Mouse (Mus musculus): ENCODE data around the gene Kcns1.

Kcns1 gene

GRCm38 (mm10) chr2:164170902-164171301 is at the start of gene Kcns1:
Gene Kcns1 (minus strand): TSS chr2:164171113.
- no peak for TF ChIP-seq GATA4 (IDR thresholded peaks at IDR 0.05; ENCODE audit: insufficient replicate concordance, low read length)

GRCm38 (mm10) chr2:164219295-164219694 is 48.4 kb upstream of the Kcns1 start:
- no peak for TF ChIP-seq GATA4 (IDR thresholded peaks at IDR 0.05; ENCODE audit: insufficient replicate concordance, low read length)

- TF ChIP-seq GATA4 (IDR thresholded peaks at IDR 0.05; ENCODE audit: insufficient replicate concordance, low read length), result no peak
Observed at GRCm38 (mm10) chr2:164212711-164213110, 41.8 kb upstream of the Kcns1 start.

- TF ChIP-seq GATA4 (IDR thresholded peaks at IDR 0.05; ENCODE audit: insufficient replicate concordance, low read length), result no peak
Observed at GRCm38 (mm10) chr2:164210892-164211291, 40.0 kb upstream of the Kcns1 start.

GRCm38 (mm10) chr2:164206676-164207075 is 35.8 kb upstream of the Kcns1 start:
- TF ChIP-seq GATA4 (IDR thresholded peaks at IDR 0.05; ENCODE audit: insufficient replicate concordance, low read length), result no peak

GRCm38 (mm10) chr2:164199626-164200327 is 28.9 kb upstream of the Kcns1 start, which contains the start of gene Wfdc15a:
Gene Wfdc15a (minus strand): TSS chr2:164200130.
- no peak for TF ChIP-seq GATA4 (IDR thresholded peaks at IDR 0.05; ENCODE audit: insufficient replicate concordance, low read length)

- TF ChIP-seq GATA4 (IDR thresholded peaks at IDR 0.05; ENCODE audit: insufficient replicate concordance, low read length), result no peak
Observed at GRCm38 (mm10) chr2:164196700-164196990, 25.7 kb upstream of the Kcns1 start.

- TF ChIP-seq GATA4 (IDR thresholded peaks at IDR 0.05; ENCODE audit: insufficient replicate concordance, low read length), result no peak
Observed at GRCm38 (mm10) chr2:164195971-164196699, 25.2 kb upstream of the Kcns1 start.

GRCm38 (mm10) chr2:164194959-164195630 is 24.2 kb upstream of the Kcns1 start:
- TF ChIP-seq GATA4 (IDR thresholded peaks at IDR 0.05; ENCODE audit: insufficient replicate concordance, low read length), result no peak

GRCm38 (mm10) chr2:164192279-164192678 is 21.4 kb upstream of the Kcns1 start:
- no peak for TF ChIP-seq GATA4 (IDR thresholded peaks at IDR 0.05; ENCODE audit: insufficient replicate concordance, low read length)

GRCm38 (mm10) chr2:164190576-164190975 is 19.7 kb upstream of the Kcns1 start, which contains the start of gene Wfdc12:
Gene Wfdc12 (minus strand): TSS chr2:164190608.
- no peak for TF ChIP-seq GATA4 (IDR thresholded peaks at IDR 0.05; ENCODE audit: insufficient replicate concordance, low read length)

GRCm38 (mm10) chr2:164188722-164189121 is 17.8 kb upstream of the Kcns1 start:
- TF ChIP-seq GATA4 (IDR thresholded peaks at IDR 0.05; ENCODE audit: insufficient replicate concordance, low read length), result no peak

- TF ChIP-seq GATA4 (IDR thresholded peaks at IDR 0.05; ENCODE audit: insufficient replicate concordance, low read length), result no peak
Observed at GRCm38 (mm10) chr2:164184145-164184719, 13.3 kb upstream of the Kcns1 start.

- TF ChIP-seq GATA4 (IDR thresholded peaks at IDR 0.05; ENCODE audit: insufficient replicate concordance, low read length), result no peak
Observed at GRCm38 (mm10) chr2:164183340-164183739, 12.4 kb upstream of the Kcns1 start.

GRCm38 (mm10) chr2:164182692-164183255 is 11.9 kb upstream of the Kcns1 start, which contains the start of gene Wfdc5:
Gene Wfdc5 (minus strand): TSS chr2:164182742.
- TF ChIP-seq GATA4 (IDR thresholded peaks at IDR 0.05; ENCODE audit: insufficient replicate concordance, low read length), result no peak
